Mouse (Mus musculus) heart, postnatal 25 days (tissue): ENCODE measurements around the gene Sparcl1. TPM values are rescaled to one million over a fixed set of nuclear protein-coding genes. Genes with fewer than 3 reads are reported as not detected.

Experiments
- DNase-seq: peaks from one replicate; pipeline ENCODE4 v3.0.0; 2022; ENCODE audit warnings: low spot score
- intact Hi-C: fragments of 180-260 bp; cut with DNase I; formaldehyde crosslinking; loops from one replicate; pipeline ENCODE4 v1.15.1; 2025
- total RNA-seq, 2 experiments: library from RNA; stranded (reverse); gene quantifications; 2 replicates each; pipeline ENCODE4 v1.2.3; 2021

The Sparcl1 gene
- total RNA-seq, 2 experiments from 2014 or later, result 191 to 258 TPM

DNA sequence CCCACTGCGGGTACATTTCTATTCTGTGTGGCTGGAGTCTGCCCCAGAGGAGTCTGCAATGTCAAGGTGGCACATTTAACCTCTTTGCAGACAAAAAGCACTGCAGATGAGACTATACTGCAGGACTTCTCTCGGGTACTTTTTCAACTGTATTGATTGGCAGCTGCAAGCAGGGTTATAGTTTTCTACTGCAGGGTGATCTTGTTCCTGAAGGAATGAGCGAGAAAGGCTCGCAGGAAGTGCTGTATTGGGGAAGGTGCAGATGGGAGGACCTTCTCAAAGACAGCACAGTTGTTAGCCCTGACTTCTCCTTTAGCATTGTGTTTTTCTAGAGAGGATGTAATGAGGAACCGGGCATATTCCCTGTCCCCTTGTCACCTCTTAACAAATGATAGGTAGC lies 1.0 kb downstream of the Sparcl1 start:
- no peak for DNase-seq
- intact Hi-C loops, result no loop called here

DNA sequence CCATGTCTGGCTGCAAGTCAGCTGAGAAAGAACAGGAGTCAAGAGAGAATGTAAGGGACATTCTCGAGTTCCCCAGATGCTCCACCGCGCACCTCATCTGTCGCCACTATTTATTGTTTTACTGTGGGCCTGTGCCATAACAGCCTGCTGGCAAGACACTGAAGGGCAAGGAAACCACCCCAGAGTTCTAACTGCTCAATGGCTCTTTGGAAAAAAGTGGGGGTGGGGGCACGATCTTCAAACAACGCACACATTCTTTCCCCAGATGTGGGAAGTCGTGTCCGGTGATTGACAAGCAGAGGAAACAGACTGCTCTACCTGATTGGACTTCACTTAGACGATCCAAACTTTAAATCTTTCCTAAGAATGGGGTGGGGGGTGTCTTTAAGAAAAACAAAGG lies 1.5 kb downstream of the Sparcl1 start:
- no peak for DNase-seq
- intact Hi-C loops, result no loop called here

DNA sequence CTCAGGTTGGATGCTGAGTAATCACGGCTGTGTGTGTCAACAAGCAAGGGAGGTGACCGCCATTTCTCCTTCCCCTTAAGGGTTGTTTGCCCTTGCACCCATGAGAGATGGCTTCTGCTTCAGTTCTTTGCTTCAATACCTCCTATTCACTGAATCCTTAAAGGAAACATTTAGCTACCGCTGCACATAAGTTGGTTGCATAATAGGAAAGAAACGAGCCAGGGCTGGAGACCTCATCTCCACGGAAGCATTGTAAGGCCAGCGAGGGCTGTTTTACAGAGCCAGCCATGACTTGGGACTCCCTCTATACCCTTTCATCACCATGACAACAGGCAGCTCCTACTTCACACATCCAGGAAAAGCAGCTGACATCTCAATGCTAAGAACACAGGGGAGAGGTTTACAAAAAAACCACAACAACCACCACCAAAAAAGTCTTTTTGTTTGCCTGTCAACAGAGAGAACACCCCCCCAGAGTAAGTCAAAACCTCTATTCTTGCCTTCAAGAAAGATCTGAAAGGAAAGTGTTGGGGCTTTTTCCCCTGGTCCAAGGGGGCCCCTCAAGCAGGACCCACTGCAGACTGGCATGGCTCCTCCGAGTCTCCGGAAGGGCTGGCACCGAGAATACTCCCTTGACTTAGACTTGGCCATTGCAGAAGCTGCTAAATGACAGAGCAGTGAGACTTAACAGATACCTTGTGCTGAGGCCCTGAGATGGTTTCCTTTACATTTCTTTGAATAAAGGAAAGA lies 3.2 kb downstream of the Sparcl1 start:
- DNase-seq, result no peak
- intact Hi-C loops, result no loop called here

- intact Hi-C loops, result no loop called here
Measured at GRCm38 (mm10) chr5:104109516-104109915, 4.0 kb downstream of the Sparcl1 start.

GRCm38 (mm10) chr5:104108879-104109369 lies 4.6 kb downstream of the Sparcl1 start:
- no peak for DNase-seq
- intact Hi-C loops, result no loop called here

More at GRCm38 (mm10) chr5:104109516-104109915, 4.0 kb downstream of the Sparcl1 start:
- no peak for DNase-seq

- DNase-seq, result no peak
Measured at GRCm38 (mm10) chr5:104108127-104108875, 5.2 kb downstream of the Sparcl1 start.

DNA sequence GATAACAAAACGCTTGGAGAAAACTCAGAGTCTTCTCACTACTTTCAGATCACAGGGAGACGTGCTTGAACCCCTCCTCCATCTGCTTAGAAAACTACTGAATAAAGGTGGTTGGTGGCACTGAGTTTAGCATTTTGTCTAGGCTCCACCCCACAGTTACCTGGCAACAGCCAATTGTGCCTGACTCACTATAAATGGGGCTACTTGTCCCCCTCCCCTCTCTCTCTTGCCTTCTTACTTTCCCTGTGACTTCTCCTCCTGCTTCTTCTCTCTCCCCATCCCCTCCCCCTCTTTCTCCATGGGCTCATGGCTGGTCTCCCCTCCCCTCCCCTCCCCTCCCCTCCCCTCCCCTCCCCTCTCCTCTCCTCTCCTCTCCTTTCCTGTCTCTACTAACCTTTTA lies 9.4 kb downstream of the Sparcl1 start:
- intact Hi-C loops, result no loop called here

More at GRCm38 (mm10) chr5:104108127-104108875, 5.2 kb downstream of the Sparcl1 start:
- intact Hi-C loops, result no loop called here

DNA sequence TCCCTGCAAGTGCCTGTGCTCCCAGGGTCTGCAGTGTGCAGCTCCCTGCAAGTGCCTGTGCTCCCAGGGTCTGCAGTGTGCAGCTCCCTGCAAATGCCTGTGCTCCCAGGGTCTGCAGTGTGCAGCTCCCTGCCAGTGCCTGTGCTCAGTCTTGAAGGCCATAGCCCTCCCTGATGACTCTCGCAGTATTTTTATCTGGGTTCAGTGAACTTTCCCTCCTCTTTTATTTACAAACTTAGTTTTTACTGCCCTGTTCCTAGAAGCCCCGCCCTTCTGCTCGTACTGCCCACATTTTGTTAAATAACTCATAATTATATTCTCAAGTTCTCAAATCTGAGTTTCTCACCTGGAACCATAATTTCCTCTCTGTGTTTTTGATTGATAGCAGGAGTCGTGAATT lies 10.4 kb downstream of the Sparcl1 start:
- intact Hi-C loops, result no loop called here
- DNase-seq, result no peak

More for the DNA sequence above, 9.4 kb downstream of the Sparcl1 start:
- no peak for DNase-seq

DNA sequence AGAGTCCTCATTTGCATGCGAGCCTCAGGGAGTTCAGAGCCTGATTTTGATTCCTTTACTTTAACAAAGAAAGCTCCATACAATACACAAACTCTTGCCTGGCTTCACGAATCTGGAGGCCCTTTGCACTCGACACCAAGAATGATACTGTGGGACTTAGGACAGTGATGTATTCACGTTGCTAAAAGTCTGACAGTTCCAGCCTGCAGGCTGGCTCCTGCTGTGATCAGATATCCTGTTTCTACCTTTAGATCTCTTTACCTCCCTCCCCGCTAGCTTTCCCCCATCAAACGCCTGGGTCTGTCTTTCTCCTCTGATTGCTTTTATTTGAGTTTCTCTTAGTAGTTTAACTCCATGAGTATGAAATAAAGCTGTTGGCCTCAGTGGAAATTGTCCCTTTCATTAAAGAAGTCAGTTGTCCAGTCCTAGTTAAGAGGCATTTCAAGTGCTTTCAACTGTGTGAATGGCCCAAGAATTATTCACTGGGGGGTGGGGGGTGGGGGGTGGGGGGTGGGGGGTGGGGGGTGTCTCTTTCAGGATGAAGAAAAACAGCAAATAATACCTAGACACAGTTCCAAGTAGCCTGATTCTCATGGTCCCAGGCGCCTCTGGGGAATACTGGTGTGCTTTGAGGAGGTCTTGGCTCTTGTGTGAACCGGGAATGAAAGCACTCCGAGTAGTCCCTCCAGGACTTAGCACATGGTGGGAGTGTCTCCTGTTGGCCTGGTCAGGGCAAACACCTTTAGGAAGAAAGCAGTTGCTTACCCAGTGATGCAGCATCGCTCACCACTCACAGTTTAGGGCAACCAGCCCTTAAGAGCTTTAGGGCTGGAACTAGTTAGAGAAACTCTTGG lies 11.6 kb downstream of the Sparcl1 start:
- intact Hi-C loops, result no loop called here
- no peak for DNase-seq

- intact Hi-C loops, result no loop called here
- no peak for DNase-seq
Measured at GRCm38 (mm10) chr5:104096078-104096938, 17.2 kb downstream of the Sparcl1 start.

GRCm38 (mm10) chr5:104095416-104096077 lies 18.0 kb downstream of the Sparcl1 start:
- intact Hi-C loops, result no loop called here
- no peak for DNase-seq

DNA sequence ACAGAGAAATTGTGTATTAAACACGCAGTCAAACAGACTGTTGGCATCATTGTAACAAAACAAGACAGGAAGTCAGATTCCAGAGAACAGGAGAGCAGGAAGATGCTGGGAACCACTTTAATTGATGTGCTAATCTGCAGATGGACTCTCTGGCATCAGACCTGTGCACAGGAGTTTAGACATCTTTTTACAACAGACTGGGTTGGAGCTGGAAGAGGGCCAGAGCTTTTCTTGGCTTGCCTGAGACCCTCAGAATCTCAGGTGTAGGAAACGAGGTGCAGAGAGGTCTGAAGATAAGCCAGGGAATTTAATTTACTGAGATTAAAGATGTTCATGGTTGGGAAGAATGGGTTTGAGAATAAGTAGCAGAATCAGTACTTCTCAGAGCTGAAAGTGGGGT lies 23.8 kb downstream of the Sparcl1 start:
- DNase-seq, result no peak
- intact Hi-C loops, result no loop called here

- intact Hi-C loops, result no loop called here
- DNase-seq, result no peak
Measured at GRCm38 (mm10) chr5:104085366-104085765, 28.2 kb downstream of the Sparcl1 start.

- no peak for DNase-seq
- intact Hi-C loops, result no loop called here
Measured at GRCm38 (mm10) chr5:104080736-104081135, 32.8 kb downstream of the Sparcl1 start.

GRCm38 (mm10) chr5:104077508-104077907 lies 36.0 kb downstream of the Sparcl1 start, which contains the start of gene Gm17660:
Gene Gm17660 (minus strand): TSS chr5:104077608.
- no peak for DNase-seq
- intact Hi-C loops, result no loop called here

DNA sequence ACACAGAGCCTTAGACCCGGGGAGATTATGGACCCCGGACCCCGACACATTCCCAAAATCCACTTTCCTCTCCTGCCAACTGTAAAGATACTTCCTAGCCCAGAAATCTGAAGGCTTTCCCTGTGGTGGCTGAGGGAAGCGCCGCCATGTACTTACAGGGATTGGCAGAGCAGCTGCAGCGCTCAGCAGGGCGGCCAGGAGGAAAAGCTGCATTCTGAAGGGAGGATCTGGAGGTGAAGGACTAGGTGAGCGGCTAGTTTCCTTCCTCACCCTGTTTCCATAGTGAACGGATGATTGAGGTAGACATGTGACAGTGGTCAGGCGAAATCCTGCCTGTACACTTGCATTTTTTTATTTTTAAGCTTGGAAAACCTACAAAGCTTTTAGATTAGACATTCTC lies 37.2 kb downstream of the Sparcl1 start:
- DNase-seq, result no peak
- intact Hi-C loops, result no loop called here

- DNase-seq, result no peak
- intact Hi-C loops, result loop anchor here (5.0 kb wide), 3 partner anchors 72 to 263 kb away; no protein-coding TSS in a partner anchor
Measured at GRCm38 (mm10) chr5:104074388-104074787, 39.1 kb downstream of the Sparcl1 start.

GRCm38 (mm10) chr5:104073602-104074001 lies 39.9 kb downstream of the Sparcl1 start:
- intact Hi-C loops, result loop anchor here (5.0 kb wide), 3 partner anchors 71 to 264 kb away; no protein-coding TSS in a partner anchor
- no peak for DNase-seq
